Mouse (Mus musculus) limb, embryonic 13.5 days (tissue): ENCODE measurements around the gene Epb41. TPM values are rescaled to one million over a fixed set of nuclear protein-coding genes. Genes with fewer than 3 reads are reported as not detected.

Experiments used
- ATAC-seq: fragments of 200-750 bp; cut with Nextera tagmentation; 2 replicates; pipeline ENCODE4 v1.8.0; 2017; ENCODE audit warnings: low read depth, moderate number of reproducible peaks, moderate TSS enrichment; ENCODE audit not compliant: low FRiP score
- H3K27ac ChIP-seq: fragments of 300-500 bp; sonication (generic); 2 replicates; pipeline ENCODE4 v1.5.1; 2015; ENCODE audit warnings: inconsistent platforms, mild to moderate bottlenecking, moderate library complexity
- H3K27me3 ChIP-seq: fragments of 300-500 bp; sonication (generic); 2 replicates; pipeline ENCODE4 v1.6.1; 2015; ENCODE audit warnings: mild to moderate bottlenecking, inconsistent platforms
- H3K36me3 ChIP-seq: fragments of 300-500 bp; sonication (generic); 2 replicates; pipeline ENCODE4 v1.6.1; 2015; ENCODE audit warnings: inconsistent platforms, mild to moderate bottlenecking, moderate library complexity
- H3K4me1 ChIP-seq: fragments of 300-500 bp; sonication (generic); 2 replicates; pipeline ENCODE4 v1.6.1; 2015; ENCODE audit warnings: inconsistent platforms
- H3K4me2 ChIP-seq: fragments of 300-500 bp; sonication (generic); replicated peaks from 2 replicates; pipeline ENCODE4 v1.6.1; 2015; ENCODE audit warnings: inconsistent platforms, mild to moderate bottlenecking, moderate library complexity
- H3K4me3 ChIP-seq: fragments of 300-500 bp; sonication (generic); 2 replicates; pipeline ENCODE4 v1.5.1; 2015; ENCODE audit warnings: moderate library complexity, mild to moderate bottlenecking, inconsistent platforms
- H3K9ac ChIP-seq: fragments of 300-500 bp; sonication (generic); 2 replicates; pipeline ENCODE4 v1.6.1; 2015; ENCODE audit warnings: mild to moderate bottlenecking, inconsistent platforms
- H3K9me3 ChIP-seq: fragments of 300-500 bp; sonication (generic); 2 replicates; pipeline ENCODE4 v1.6.1; 2016; ENCODE audit warnings: inconsistent platforms
- WGBS: fragments of 180-500 bp; shearing (Covaris S2); methylation state at CpG from one replicate; pipeline ENCODE4 v1.1.7; 2015; 5-methylcytosine and 5-hydroxymethylcytosine counted together
- polyA plus RNA-seq: library from polyadenylated mRNA; unstranded; fragments of >200 nt; fragmentation: Nextera tagmentation; extraction: Ambion mirVana; gene quantifications from 2 replicates; pipeline ENCODE4 v1.2.1, GENCODE M21; 2015

Epb41 gene
- polyA plus RNA-seq, 1 experiment from 2014 or later, result 78.8 TPM

DNA sequence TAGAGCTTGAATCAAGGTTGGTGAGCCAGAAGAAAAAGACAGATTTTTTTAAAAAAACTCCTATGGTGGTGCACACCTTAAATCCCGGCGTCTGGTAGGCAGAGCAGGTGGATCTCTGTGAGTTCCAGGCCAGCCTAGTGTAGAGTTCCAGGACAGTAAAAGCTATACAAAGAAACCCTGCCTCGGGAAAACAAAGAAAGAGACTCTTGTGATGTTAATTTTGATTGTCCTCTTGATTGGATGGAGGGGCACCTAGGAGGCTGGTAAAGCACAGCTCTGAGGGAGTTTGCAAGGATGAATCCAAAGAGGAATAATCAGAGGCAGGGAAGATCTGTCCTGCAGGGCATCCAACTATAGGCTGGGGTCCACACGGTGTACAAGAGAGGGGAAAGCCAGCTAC, 56.6 kb downstream of the Epb41 start:
- Histone ChIP-seq H3K27me3 (no peaks in the 10 kb centered on the region), H3K27ac (no peak overlapping the region), H3K4me2 (no peak overlapping the region), H3K36me3 (peaks cover 9% of the 10 kb centered on the region; the same call in 1 of the 2 replicates), H3K9me3 (no peaks in the 10 kb centered on the region), H3K4me3 (no peak overlapping the region), H3K4me1 (no peaks in the 10 kb centered on the region), H3K9ac (no peak overlapping the region)
- 46% methylated on average over 4 of the region's 4 CpGs for WGBS
- no peak for ATAC-seq

DNA sequence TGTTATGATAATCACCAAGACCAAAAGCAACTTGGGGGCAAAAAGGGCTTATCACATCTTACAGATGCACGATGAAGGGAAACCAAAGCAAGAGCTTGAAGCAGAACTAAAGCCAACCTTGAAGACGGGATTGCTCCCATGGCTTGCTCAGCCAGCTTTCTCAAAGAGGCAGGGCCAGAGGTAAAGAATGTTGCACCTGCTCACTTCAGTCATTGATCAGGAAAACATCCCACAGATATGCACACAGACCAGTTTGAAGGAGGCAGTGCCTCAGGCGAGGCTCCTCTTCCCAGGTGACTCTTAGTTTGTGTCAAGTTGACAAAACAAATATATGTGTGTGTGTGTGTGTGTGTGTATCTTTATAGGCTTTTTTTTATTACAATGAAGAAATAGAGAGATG, 59.7 kb downstream of the Epb41 start:
- Histone ChIP-seq H3K36me3 (0 out of 2 replicates have a peak, but pooled peaks cover 6% of the 10 kb centered on the region), H3K9ac (no peak overlapping the region), H3K27me3 (no peaks in the 10 kb centered on the region)

DNA sequence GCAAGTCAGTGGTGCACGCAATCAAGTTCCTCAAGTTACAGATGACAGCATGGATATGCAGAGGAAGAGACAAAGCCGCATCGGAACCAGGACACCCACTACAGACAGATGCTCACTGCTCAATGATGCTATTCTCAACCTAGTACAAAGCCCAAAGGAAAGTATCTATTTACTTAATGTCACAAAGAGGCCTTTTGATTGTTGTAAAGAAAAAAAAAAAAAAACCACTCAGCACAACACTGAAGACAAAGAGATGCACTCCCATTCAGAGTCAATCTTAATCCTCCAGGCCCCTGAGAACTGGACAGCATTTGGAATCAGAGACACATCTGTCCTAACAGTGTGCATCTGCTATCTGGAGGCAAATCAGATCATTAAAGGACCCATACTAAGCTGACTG, 63.5 kb downstream of the Epb41 start:
- no peak overlapping the region for H3K4me3 ChIP-seq
- no peak for ATAC-seq
- H3K9me3 ChIP-seq, result no peaks in the 10 kb centered on the region
- peaks cover 14% of the 10 kb centered on the region for H3K4me1 ChIP-seq
- H3K4me2 ChIP-seq, result no peak overlapping the region
- H3K27me3 ChIP-seq, result no peaks in the 10 kb centered on the region
- H3K27ac ChIP-seq, result no peak overlapping the region
- no peak overlapping the region for H3K9ac ChIP-seq
- WGBS, result 84% methylated on average over 3 of the region's 3 CpGs
- H3K36me3 ChIP-seq, result peaks cover 11% of the 10 kb centered on the region

More for the DNA sequence above, 59.7 kb downstream of the Epb41 start:
- Histone ChIP-seq H3K9me3 (no peaks in the 10 kb centered on the region), H3K4me1 (peaks cover 5% of the 10 kb centered on the region; the same call in 1 of the 2 replicates), H3K4me3 (no peak overlapping the region), H3K4me2 (no peak overlapping the region), H3K27ac (no peak overlapping the region)
- 84% methylated on average over 3 of the region's 3 CpGs for WGBS
- ATAC-seq, result no peak

DNA sequence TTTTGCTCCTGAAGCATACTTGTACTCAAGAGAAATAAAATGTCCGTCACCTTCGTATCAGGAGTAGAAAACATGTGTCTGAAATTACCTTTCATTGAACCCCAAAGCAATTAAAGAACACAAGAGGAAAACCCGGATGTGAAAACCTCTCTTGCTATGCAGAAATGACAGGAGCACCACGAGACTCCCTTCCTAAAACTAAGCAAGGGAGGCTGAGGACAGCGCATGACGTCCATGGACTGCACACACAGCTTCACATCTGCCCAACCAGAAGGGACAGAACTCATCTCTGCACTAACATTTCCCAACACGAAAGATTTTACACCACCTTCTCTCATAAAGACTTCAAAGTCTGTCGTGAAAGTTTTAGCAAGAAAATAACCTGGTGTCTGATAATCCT, 64.7 kb downstream of the Epb41 start:
- Histone ChIP-seq H3K4me3 (no peak overlapping the region), H3K4me1 (peaks cover 14% of the 10 kb centered on the region), H3K4me2 (no peak overlapping the region), H3K27ac (no peak overlapping the region), H3K27me3 (no peaks in the 10 kb centered on the region), H3K36me3 (peaks cover 17% of the 10 kb centered on the region), H3K9ac (no peak overlapping the region), H3K9me3 (no peaks in the 10 kb centered on the region)
- no peak for ATAC-seq
- 72% methylated on average over 8 of the region's 8 CpGs for WGBS

DNA sequence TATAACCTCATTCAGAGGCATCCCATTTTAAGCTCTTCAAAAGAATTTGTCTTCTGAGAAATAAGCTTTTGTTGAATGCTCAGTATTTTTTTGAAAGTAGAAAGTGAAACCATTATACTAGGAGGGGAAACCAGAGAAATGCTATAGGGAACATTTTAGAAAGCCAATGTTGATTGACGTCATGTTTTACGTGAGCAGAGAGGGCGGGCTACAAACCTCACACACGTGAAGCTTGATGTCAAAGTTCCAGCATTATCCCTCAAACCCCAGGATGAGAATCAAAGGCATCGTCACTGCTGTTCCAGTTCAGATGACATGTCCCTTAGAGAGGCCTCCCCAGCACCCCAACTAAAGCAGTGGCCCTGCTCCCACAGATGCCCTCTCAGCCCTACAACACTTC, 66.9 kb downstream of the Epb41 start:
- Histone ChIP-seq H3K4me1 (peaks cover 14% of the 10 kb centered on the region), H3K4me3 (no peak overlapping the region), H3K27ac (no peak overlapping the region), H3K36me3 (peaks cover 31% of the 10 kb centered on the region), H3K4me2 (no peak overlapping the region), H3K9me3 (no peaks in the 10 kb centered on the region), H3K27me3 (no peaks in the 10 kb centered on the region), H3K9ac (no peak overlapping the region)
- no peak for ATAC-seq
- 80% methylated on average over 5 of the region's 5 CpGs for WGBS

DNA sequence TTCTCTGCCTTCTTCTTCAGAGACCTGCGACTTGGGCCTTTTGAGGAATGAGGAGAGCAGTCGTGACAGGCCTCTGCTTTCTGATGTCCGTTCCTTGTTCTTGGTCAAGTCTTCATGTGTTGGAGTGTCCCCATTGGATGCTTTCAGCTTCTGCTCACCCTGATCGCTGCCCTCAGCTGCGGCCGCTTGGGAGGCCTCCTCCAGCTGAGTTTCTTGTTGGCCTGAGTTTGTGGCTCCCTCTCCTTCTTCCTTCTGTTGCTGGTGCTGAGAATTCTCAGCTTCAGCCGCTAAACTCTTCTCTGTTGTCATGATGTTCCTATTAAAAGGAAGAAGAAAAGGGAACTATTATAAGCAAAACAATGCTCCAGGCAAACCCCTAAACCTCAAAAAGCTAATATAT, 68.0 kb downstream of the Epb41 start:
- H3K4me2 ChIP-seq, result no peak overlapping the region
- H3K27ac ChIP-seq, result no peak overlapping the region
- ATAC-seq, result no peak
- 93% methylated on average over 7 of the region's 7 CpGs for WGBS
- no peak overlapping the region for H3K4me3 ChIP-seq
- no peak overlapping the region for H3K9ac ChIP-seq
- no peaks in the 10 kb centered on the region for H3K27me3 ChIP-seq
- peaks cover 38% of the 10 kb centered on the region for H3K36me3 ChIP-seq
- H3K9me3 ChIP-seq, result no peaks in the 10 kb centered on the region
- H3K4me1 ChIP-seq, result peaks cover 14% of the 10 kb centered on the region

DNA sequence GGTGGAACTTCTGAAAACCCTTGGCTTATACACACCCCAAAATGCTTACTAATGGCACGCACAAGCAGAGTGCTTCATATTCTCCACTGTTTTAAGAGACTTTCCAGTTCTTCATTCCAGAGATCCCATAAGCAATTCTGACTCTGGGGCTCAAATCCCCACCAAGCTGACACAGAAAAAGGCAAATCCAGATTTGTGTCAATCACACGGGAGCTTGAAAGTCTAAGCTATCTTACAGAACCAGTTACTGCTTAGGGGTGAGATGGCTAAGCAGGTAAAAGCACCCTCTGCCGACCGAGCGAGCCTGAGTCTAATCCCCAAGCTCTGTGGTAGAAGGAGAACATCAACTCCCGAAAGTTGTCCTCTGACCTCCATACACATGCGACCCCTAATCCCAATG, 76.5 kb downstream of the Epb41 start:
- Histone ChIP-seq H3K27me3 (no peaks in the 10 kb centered on the region), H3K4me2 (no peak overlapping the region), H3K27ac (no peak overlapping the region), H3K36me3 (peaks cover 49% of the 10 kb centered on the region), H3K4me1 (no peaks in the 10 kb centered on the region), H3K4me3 (no peak overlapping the region), H3K9ac (no peak overlapping the region), H3K9me3 (no peaks in the 10 kb centered on the region)
- ATAC-seq, result no peak
- 91% methylated on average over 7 of the region's 7 CpGs for WGBS

DNA sequence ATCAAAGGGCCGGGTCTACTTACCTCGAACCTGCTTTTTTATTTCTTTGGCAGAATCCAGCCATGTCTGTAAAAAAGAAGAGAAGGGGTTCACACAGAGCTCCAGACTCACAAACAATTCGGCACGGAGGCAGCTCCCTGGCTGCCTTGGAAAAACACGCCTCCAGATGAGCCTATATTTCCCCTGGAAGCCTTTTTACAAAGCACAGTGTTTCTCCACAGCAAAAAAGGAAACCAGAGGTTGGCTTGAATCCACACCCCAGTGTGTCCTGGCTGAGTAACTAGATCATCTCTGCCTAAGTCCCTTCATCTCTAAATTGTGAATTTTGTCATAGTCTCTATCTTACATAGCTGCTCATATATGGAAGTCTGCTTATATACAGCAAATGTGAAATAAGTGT, 77.6 kb downstream of the Epb41 start:
- H3K27ac ChIP-seq, result no peak overlapping the region

DNA sequence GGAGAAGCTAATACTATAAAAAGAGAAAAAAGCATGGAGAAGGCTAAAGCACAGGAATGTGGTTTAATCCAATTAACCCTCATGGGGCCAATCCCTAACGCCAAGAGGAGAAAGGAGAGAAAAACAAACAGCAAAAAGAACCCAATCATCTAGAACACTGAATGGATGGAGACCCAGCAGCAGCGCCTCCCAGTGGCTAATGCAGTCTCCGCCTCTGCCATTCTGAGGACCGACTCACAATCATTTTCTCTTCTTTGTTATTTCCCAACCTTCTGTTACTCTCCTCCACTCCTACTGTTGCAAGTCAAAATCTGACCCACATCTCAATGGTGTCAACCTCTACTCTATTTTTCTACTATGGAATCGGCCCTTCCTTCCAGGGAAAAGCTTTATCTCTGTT, 78.1 kb downstream of the Epb41 start:
- H3K9me3 ChIP-seq, result no peaks in the 10 kb centered on the region
- no peak overlapping the region for H3K4me3 ChIP-seq
- H3K9ac ChIP-seq, result no peak overlapping the region
- no peak overlapping the region for H3K27ac ChIP-seq
- H3K4me2 ChIP-seq, result no peak overlapping the region
- H3K4me1 ChIP-seq, result no peaks in the 10 kb centered on the region
- no peak for ATAC-seq
- 60% methylated on average over 5 of the region's 5 CpGs for WGBS
- H3K27me3 ChIP-seq, result no peaks in the 10 kb centered on the region
- H3K36me3 ChIP-seq, result peaks cover 44% of the 10 kb centered on the region

More for the DNA sequence above, 77.6 kb downstream of the Epb41 start:
- Histone ChIP-seq H3K9ac (no peak overlapping the region), H3K4me2 (no peak overlapping the region), H3K4me1 (no peaks in the 10 kb centered on the region), H3K9me3 (no peaks in the 10 kb centered on the region), H3K36me3 (peaks cover 39% of the 10 kb centered on the region), H3K4me3 (no peak overlapping the region), H3K27me3 (no peaks in the 10 kb centered on the region)
- no peak for ATAC-seq
- 74% methylated on average over 5 of the region's 5 CpGs for WGBS

DNA sequence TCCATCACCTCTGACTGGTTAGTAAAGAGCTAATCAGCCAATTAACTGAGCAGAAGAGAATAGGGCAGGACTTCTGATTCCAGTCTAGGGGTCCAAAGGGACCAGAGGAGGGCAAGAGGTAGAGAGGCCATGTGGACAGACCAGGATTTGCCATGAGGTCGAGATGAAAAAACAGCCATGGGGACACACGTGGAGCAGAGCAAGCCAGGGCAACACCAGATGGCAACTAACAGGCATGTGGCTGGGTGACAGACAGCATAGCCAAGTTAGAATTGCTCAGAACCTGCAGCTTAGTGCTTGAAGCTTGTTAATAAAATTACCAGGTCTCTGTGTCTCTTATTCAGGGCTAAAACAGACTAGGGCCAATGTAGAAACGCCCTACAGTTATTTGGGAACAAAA, 81.3 kb downstream of the Epb41 start:
- Histone ChIP-seq H3K9ac (no peak overlapping the region), H3K4me2 (no peak overlapping the region), H3K27ac (no peak overlapping the region), H3K27me3 (no peaks in the 10 kb centered on the region), H3K4me1 (no peaks in the 10 kb centered on the region), H3K36me3 (peaks cover 50% of the 10 kb centered on the region), H3K9me3 (no peaks in the 10 kb centered on the region), H3K4me3 (no peak overlapping the region)
- WGBS, result 64% methylated on average over 3 of the region's 3 CpGs
- ATAC-seq, result no peak

DNA sequence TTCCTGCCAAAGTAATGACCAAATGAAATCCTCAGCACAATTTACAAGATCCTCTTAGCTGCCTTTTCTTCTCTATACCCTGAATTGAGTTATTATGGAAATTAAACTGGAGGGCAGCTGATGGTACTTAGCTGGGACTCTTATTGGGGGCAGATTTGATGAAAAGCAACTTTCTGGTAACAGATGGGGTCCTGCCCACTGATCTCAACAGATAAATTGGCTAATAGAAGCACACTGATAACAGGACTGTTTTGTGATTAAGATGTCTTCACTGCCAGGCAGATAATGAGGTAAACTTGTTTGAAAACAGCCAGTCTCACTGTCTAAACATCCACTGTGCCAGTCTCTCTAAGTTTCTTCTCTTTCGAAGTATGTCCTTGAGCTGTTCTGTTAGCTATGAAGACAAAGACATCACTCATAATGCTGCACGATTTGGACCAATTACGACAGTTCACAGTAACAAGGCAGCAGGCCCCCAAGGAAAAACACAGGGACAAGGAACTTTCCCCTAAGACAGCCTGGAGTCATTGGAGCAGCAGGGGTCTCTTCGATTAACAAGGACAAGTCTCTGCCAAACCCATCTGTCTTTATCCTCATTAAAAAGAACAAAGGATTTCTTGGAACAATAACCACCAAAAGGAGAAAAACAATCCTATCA, 92.1 kb downstream of the Epb41 start:
- H3K9me3 ChIP-seq, result no peaks in the 10 kb centered on the region
- no peak overlapping the region for H3K4me3 ChIP-seq
- 45% methylated on average over 4 of the region's 4 CpGs for WGBS
- H3K36me3 ChIP-seq, result peaks cover 49% of the 10 kb centered on the region
- no peaks in the 10 kb centered on the region for H3K27me3 ChIP-seq
- ATAC-seq, result no peak
- no peak overlapping the region for H3K9ac ChIP-seq
- H3K4me2 ChIP-seq, result no peak overlapping the region
- no peaks in the 10 kb centered on the region for H3K4me1 ChIP-seq
- H3K27ac ChIP-seq, result no peak overlapping the region

DNA sequence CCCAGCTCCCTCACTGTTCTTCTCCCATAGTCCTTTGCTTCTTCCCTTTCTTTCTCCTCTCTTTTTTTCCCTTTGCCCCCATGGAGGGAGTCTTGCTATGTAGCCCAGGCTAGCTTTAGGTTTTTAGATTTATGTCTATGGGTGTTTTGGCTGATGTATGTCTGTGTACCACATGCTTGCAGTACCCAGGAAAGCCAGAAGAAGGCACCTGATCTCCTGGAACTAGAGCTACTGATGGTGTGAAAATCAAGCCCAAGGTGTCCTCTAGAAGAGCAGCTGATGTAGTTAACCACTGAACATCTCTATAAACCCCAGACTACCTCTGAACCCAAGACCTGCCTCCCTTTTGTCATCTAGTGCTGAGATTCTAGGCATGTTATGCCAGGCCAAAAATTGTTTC, 93.4 kb downstream of the Epb41 start:
- H3K4me3 ChIP-seq, result no peak overlapping the region
- H3K27me3 ChIP-seq, result no peaks in the 10 kb centered on the region
- H3K4me2 ChIP-seq, result no peak overlapping the region
- H3K9ac ChIP-seq, result no peak overlapping the region
- H3K27ac ChIP-seq, result no peak overlapping the region
- no peaks in the 10 kb centered on the region for H3K9me3 ChIP-seq
- no peak for ATAC-seq
- H3K4me1 ChIP-seq, result no peaks in the 10 kb centered on the region
- peaks cover 48% of the 10 kb centered on the region for H3K36me3 ChIP-seq

DNA sequence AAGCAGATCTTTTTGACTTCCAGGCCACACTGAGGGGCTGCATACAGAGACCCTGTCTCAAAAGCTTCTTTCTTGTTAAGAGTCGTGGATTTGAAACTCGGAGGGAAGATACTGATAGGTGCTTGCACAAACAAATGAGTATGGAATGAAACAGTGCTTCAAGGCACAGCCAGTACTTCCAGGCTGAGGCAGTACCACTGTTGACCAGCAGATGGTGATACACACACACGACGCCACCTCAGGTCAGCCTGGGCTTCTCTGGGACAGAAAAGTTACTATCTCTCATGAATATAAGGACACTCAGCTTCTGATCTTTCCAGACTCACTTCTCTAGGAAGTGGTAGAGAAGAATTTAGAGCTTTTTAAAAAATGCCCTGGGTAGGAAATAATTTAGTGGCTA, 97.9 kb downstream of the Epb41 start:
- H3K4me3 ChIP-seq, result no peak overlapping the region
- no peaks in the 10 kb centered on the region for H3K27me3 ChIP-seq
- no peak overlapping the region for H3K4me2 ChIP-seq
- H3K9ac ChIP-seq, result no peak overlapping the region
- H3K27ac ChIP-seq, result no peak overlapping the region
- 31% methylated on average over 4 of the region's 4 CpGs for WGBS
- H3K4me1 ChIP-seq, result no peaks in the 10 kb centered on the region
- ATAC-seq, result no peak
- peaks cover 77% of the 10 kb centered on the region for H3K36me3 ChIP-seq
- H3K9me3 ChIP-seq, result no peaks in the 10 kb centered on the region
